ENCODE assay signal across 8 mouse cellular contexts in genomic region chr11:79994271-79994988, GRCm38 (mm10). TPM values are rescaled to one million over a fixed set of nuclear protein-coding genes. Genes with fewer than 3 reads are reported as not detected.
DNase-seq lines count a peak whose midpoint lies in the region; ATAC-seq and TF ChIP-seq lines count a peak whose summit lies in the region.

No protein-coding gene starts in this region.

- peak overlapping the region; percentile 95; the same call in 1 of the 2 replicates for H3K27ac ChIP-seq in gastrocnemius, adult 2 months
- no peak overlapping the region for H3K27ac ChIP-seq in forebrain, embryonic 13.5 days
- H3K27ac ChIP-seq in liver, embryonic 14.5 days, result no peak overlapping the region

- peaks cover 4% of the 10 kb centered on the region for H3K4me1 ChIP-seq in forebrain, embryonic 13.5 days
- H3K4me1 ChIP-seq in liver, embryonic 14.5 days (replicated peaks; ENCODE audit: control insufficient read depth in 2 of 2, insufficient read depth in 2 of 2, low read length in 1 of 2), result peaks cover 0 to 3% of the 10 kb centered on the region in 2 experiments

- peaks cover 39% of the 10 kb centered on the region for H3K79me3 ChIP-seq in C2C12 (ENCODE audit: low read depth)

- peak overlapping the region; percentile 56 for H3ac ChIP-seq in C2C12 (ENCODE audit: control insufficient read depth, insufficient read length, low read depth)

- peak overlapping the region; percentile 84 for H3K4me3 ChIP-seq in gastrocnemius, adult 2 months
- H3K4me3 ChIP-seq in C2C12 (ENCODE audit: insufficient read depth, poor library complexity, severe bottlenecking), result peak overlapping the region; percentile 98
- H3K4me3 ChIP-seq in forebrain, embryonic 13.5 days, result peak overlapping the region; percentile 99
- H3K4me3 ChIP-seq in liver, embryonic 14.5 days (ENCODE audit: insufficient read depth in 1 of 2, low read depth in 2 of 2, low read length in 2 of 2), result peak overlapping the region; percentile 97 to 99; a peak in 3 of 4 replicates

- intact Hi-C loops in gastrocnemius, adult 2 months (cut with DNase I), result no loop called here

- H3K27me3 ChIP-seq in C2C12 (ENCODE audit: control insufficient read depth, insufficient read depth, insufficient read length), result no peaks in the 10 kb centered on the region
- H3K27me3 ChIP-seq in forebrain, embryonic 13.5 days, result no peaks in the 10 kb centered on the region
- no peaks in the 10 kb centered on the region for H3K27me3 ChIP-seq in liver, embryonic 14.5 days (ENCODE audit: control insufficient read depth, insufficient read depth, low read length)

- ATAC-seq in forebrain, embryonic 13.5 days, result no peak
- ATAC-seq in liver, embryonic 14.5 days (ENCODE audit: insufficient read depth), result no peak
- ATAC-seq in frontal cortex, adult (ENCODE audit: low TSS enrichment), result no peak
- no peak for ATAC-seq in activated CD4-positive, CD25-positive, alpha-beta regulatory T cell, adult 4 months

- H3K9ac ChIP-seq in forebrain, embryonic 13.5 days, result peak overlapping the region; percentile 98
- peak overlapping the region; percentile 97 for H3K9ac ChIP-seq in liver, embryonic 14.5 days (replicated peaks)

- no peak for TF ChIP-seq CTCF in gastrocnemius, adult 2 months (IDR thresholded peaks at IDR 0.05)
- TF ChIP-seq CTCF in C2C12 (IDR thresholded peaks at IDR 0.05; ENCODE audit: control insufficient read depth, insufficient read depth, insufficient read length), result no peak
- TF ChIP-seq CTCF in liver, embryonic 14.5 days (IDR thresholded peaks at IDR 0.05; ENCODE audit: low read depth), result no peak

- H3K4me2 ChIP-seq in forebrain, embryonic 13.5 days, result peak overlapping the region; percentile 63
- peak overlapping the region; percentile 63 for H3K4me2 ChIP-seq in liver, embryonic 14.5 days (ENCODE audit: low read depth)

- peaks cover 35% of the 10 kb centered on the region for H3K36me3 ChIP-seq in C2C12 (ENCODE audit: control insufficient read depth, insufficient read depth)
- H3K36me3 ChIP-seq in forebrain, embryonic 13.5 days (ENCODE audit: poor library complexity, severe bottlenecking), result peaks cover 24% of the 10 kb centered on the region
- peaks cover 11% of the 10 kb centered on the region for H3K36me3 ChIP-seq in liver, embryonic 14.5 days (replicated peaks; ENCODE audit: control insufficient read depth, insufficient read depth, low read depth)

- no peak for DNase-seq in gastrocnemius, adult 2 months
- no peak for DNase-seq in gastrocnemius, postnatal 10 days
- DNase-seq in liver, embryonic 14.5 days (ENCODE audit: low read depth in 3 of 3, low spot score in 3 of 3), result no peak
- DNase-seq in right cerebral cortex, postnatal 25 days, result no peak

- H3K9me3 ChIP-seq in forebrain, embryonic 13.5 days (replicated peaks), result no peaks in the 10 kb centered on the region
- H3K9me3 ChIP-seq in liver, embryonic 14.5 days (ENCODE audit: control insufficient read depth, low read length), result no peaks in the 10 kb centered on the region

- WGBS in forebrain, embryonic 13.5 days, result 4% methylated on average over 7 of the region's 7 CpGs
- 2% methylated on average over 7 of the region's 7 CpGs for WGBS in liver, embryonic 14.5 days (ENCODE audit: insufficient replicate concordance)

- no peak for TF ChIP-seq EP300 in liver, embryonic 14.5 days (IDR thresholded peaks at IDR 0.05; ENCODE audit: low read depth)

- H3K79me2 ChIP-seq in C2C12 (ENCODE audit: control insufficient read depth, insufficient read depth), result peaks cover 53% of the 10 kb centered on the region

TF ChIP-seq in C2C12, 6 proteins besides CTCF, POLR2A, EP300 and RAD21:
- TF ChIP-seq MYOD1 (IDR thresholded peaks at IDR 0.05; ENCODE audit: control insufficient read depth, insufficient read length, low read depth) (no peak), FOSL1 (IDR thresholded peaks at IDR 0.05; ENCODE audit: insufficient read depth, low read length, poor library complexity, severe bottlenecking) (no peak), MAX (IDR thresholded peaks at IDR 0.05) (no peak), CEBPB (IDR thresholded peaks at IDR 0.05; ENCODE audit: low read depth) (no peak), MYOG (IDR thresholded peaks at IDR 0.05; ENCODE audit: control insufficient read depth, extremely low read depth, insufficient read length) (no peak), USF1 (IDR thresholded peaks at IDR 0.05; ENCODE audit: low read depth) (no peak)

RNA-seq across cellular contexts. Expression of gene Suz12, which starts 1.5 kb away (rescaled TPM):
- total RNA-seq in gastrocnemius, adult 2 months (2021), result 10 to 100 TPM; 18.6 to 24.2 TPM
- 10 to 100 TPM; 24.5 to 28.8 TPM for total RNA-seq in gastrocnemius, postnatal 10 days (2021)
- 11.4 TPM for polyA plus RNA-seq in C2C12 (2012; fragmentation: generic; extraction: Trizol)
- polyA plus RNA-seq in forebrain, embryonic 13.5 days (2015; fragmentation: Nextera tagmentation; extraction: Ambion mirVana), result 31.9 and 33.3 TPM in 2 replicates
- 14.9 and 23.2 TPM in 2 replicates for polyA plus RNA-seq in liver, embryonic 14.5 days (2012; rRNA removed)
- 18.1 and 19.2 TPM in 2 replicates for polyA plus RNA-seq in liver, embryonic 14.5 days (2014; fragmentation: Nextera tagmentation; extraction: Ambion mirVana)
- 10 to 100 TPM; 31.1 to 45.8 TPM for polyA plus RNA-seq in activated CD4-positive, CD25-positive, alpha-beta regulatory T cell, adult 4 months (2017; shearing (Covaris generic))

RNA-seq across cellular contexts. Expression of gene Utp6, which starts 32.2 kb away (rescaled TPM):
- total RNA-seq in gastrocnemius, adult 2 months (2021), result 10 to 100 TPM; 30.2 to 31.2 TPM
- 10 to 100 TPM; 29.4 to 36.0 TPM for total RNA-seq in gastrocnemius, postnatal 10 days (2021)
- polyA plus RNA-seq in C2C12 (2012; fragmentation: generic; extraction: Trizol), result 23.5 TPM
- 58.1 and 62.3 TPM in 2 replicates for polyA plus RNA-seq in forebrain, embryonic 13.5 days (2015; fragmentation: Nextera tagmentation; extraction: Ambion mirVana)
- 6.2 and 11.1 TPM in 2 replicates for polyA plus RNA-seq in liver, embryonic 14.5 days (2012; rRNA removed)
- polyA plus RNA-seq in liver, embryonic 14.5 days (2014; fragmentation: Nextera tagmentation; extraction: Ambion mirVana), result 23.2 and 30.1 TPM in 2 replicates
- polyA plus RNA-seq in activated CD4-positive, CD25-positive, alpha-beta regulatory T cell, adult 4 months (2017; shearing (Covaris generic)), result 10 to 100 TPM; 37.9 to 38.9 TPM
